Comparison of ENCODE assay signal across 1 mouse cellular context in genomic region chr15:78405517-78406211, GRCm38 (mm10).
TF ChIP-seq lines count a peak whose summit lies in the region.

TSS of gene Tst (minus strand) at chr15:78405907.

TF ChIP-seq in MEL, 35 proteins besides CTCF, POLR2A, EP300 and RAD21 (continued from another document):
- TF ChIP-seq MEF2A (IDR thresholded peaks at IDR 0.05; ENCODE audit: extremely low read depth, insufficient replicate concordance, low read depth, low read length, poor library complexity, severe bottlenecking) (no peak), SIN3A (IDR thresholded peaks at IDR 0.05; ENCODE audit: low read length) (0 out of 2 replicates have a peak, but pooled peaks have one; percentile 35), POLR2AphosphoS2 (IDR thresholded peaks at IDR 0.05; ENCODE audit: low read length) (no peak), ZNF384 (IDR thresholded peaks at IDR 0.05; ENCODE audit: low read depth, low read length) (no peak)
